Mouse (Mus musculus) E14TG2a.4 (cell line): ENCODE measurements at regions not wholly inside any gene's neighbourhood (a gene's known extent, or its start where the extent isn't known, plus 50 kb on each side); places are given as distances from the start of the nearest gene placed in this dataset.

ENCODE experiments used
- CTCF ChIP-seq: conservative IDR thresholded peaks from 2 replicates; pipeline ENCODE4 v1.5.1; 2014; ENCODE audit warnings: low read length
- NANOG ChIP-seq: IDR thresholded peaks from 2 replicates; pipeline ENCODE4 v1.6.1; 2014; ENCODE audit warnings: borderline replicate concordance, low read length, mixed read lengths

GRCm38 (mm10) chr1:64295512-64295945 lies 173.4 kb upstream of the Klf7 start:
- no peak for TF ChIP-seq CTCF
- no peak for TF ChIP-seq NANOG
